Mouse (Mus musculus): Measurements from ENCODE around the gene Zic5.
"Not testable (repeated sequence)": the region's sequence is repeated elsewhere in the genome, so short reads cannot be mapped to it uniquely, and the experiment has no call there.

The Zic5 gene

GRCm38 (mm10) chr14:122465931-122466490, 534 bp upstream of the Zic5 start:
- no peak for DNase-seq (ENCODE audit: low read depth, low spot score)

GRCm38 (mm10) chr14:122464351-122464762, 1.1 kb downstream of the Zic5 start:
- peak; percentile 35 for DNase-seq (ENCODE audit: low read depth, low spot score)

- peak; percentile 52 for DNase-seq (ENCODE audit: low read depth, low spot score)
These were observed 1.6 kb downstream of the Zic5 start for GRCm38 (mm10) chr14:122463734-122464341.

GRCm38 (mm10) chr14:122463080-122463691, 2.3 kb downstream of the Zic5 start:
- no peak for DNase-seq (ENCODE audit: low read depth, low spot score)

- DNase-seq (ENCODE audit: low read depth, low spot score) = peak; percentile 37
These were observed 2.8 kb downstream of the Zic5 start for GRCm38 (mm10) chr14:122462689-122463079.

- DNase-seq (ENCODE audit: low read depth, low spot score) = no peak
These were observed 3.5 kb downstream of the Zic5 start for GRCm38 (mm10) chr14:122461966-122462365.

GRCm38 (mm10) chr14:122461500-122461899, 4.0 kb downstream of the Zic5 start:
- no peak for DNase-seq (ENCODE audit: low read depth, low spot score)

GRCm38 (mm10) chr14:122460226-122460625, 5.3 kb downstream of the Zic5 start:
- DNase-seq (ENCODE audit: low read depth, low spot score) = no peak

GRCm38 (mm10) chr14:122459776-122460175, 5.7 kb downstream of the Zic5 start:
- no peak for DNase-seq (ENCODE audit: low read depth, low spot score)

GRCm38 (mm10) chr14:122459332-122459731, 6.1 kb downstream of the Zic5 start:
- not testable (repeated sequence) for DNase-seq (ENCODE audit: low read depth, low spot score)

- DNase-seq (ENCODE audit: low read depth, low spot score) = no peak
These were observed 9.9 kb downstream of the Zic5 start for GRCm38 (mm10) chr14:122455562-122455958.

- DNase-seq (ENCODE audit: low read depth, low spot score) = no peak
These were observed 10.4 kb downstream of the Zic5 start for GRCm38 (mm10) chr14:122454901-122455561.

- no peak for DNase-seq (ENCODE audit: low read depth, low spot score)
These were observed 11.3 kb downstream of the Zic5 start for GRCm38 (mm10) chr14:122453996-122454738.

- DNase-seq (ENCODE audit: low read depth, low spot score) = peak; percentile 73
These were observed 12.0 kb downstream of the Zic5 start for GRCm38 (mm10) chr14:122453388-122453995.

- DNase-seq (ENCODE audit: low read depth, low spot score) = peak; percentile 46
These were observed 12.6 kb downstream of the Zic5 start for GRCm38 (mm10) chr14:122452701-122453387.

GRCm38 (mm10) chr14:122451551-122452145, 13.8 kb downstream of the Zic5 start:
- no peak for DNase-seq (ENCODE audit: low read depth, low spot score)

GRCm38 (mm10) chr14:122450496-122451382, 14.7 kb downstream of the Zic5 start, which contains the start of gene Gm5089:
Gene Gm5089, minus strand, starts transcription at chr14:122451115.
- no peak for DNase-seq (ENCODE audit: low read depth, low spot score)

- no peak for DNase-seq (ENCODE audit: low read depth, low spot score)
These were observed 15.6 kb downstream of the Zic5 start for GRCm38 (mm10) chr14:122449601-122450495.

Data from forelimb bud, embryonic 11.5 days (tissue).